Mouse (Mus musculus): ENCODE measurements at regions not wholly inside any gene's neighbourhood (a gene's known extent, or its start where the extent isn't known, plus 50 kb on each side); places are given as distances from the start of the nearest gene placed in this dataset.

GRCm38 (mm10) chr3:149920206-149920605 is 929.9 kb upstream of the Adgrl2 start:
- 31% methylated on average over 2 of the region's 2 CpGs for WGBS
- no peaks in the 10 kb centered on the region for H3K4me1 ChIP-seq (replicated peaks; ENCODE audit: control insufficient read depth, insufficient read depth)
- DNase-seq (ENCODE audit: low spot score): no peak
- H3K4me2 ChIP-seq (replicated peaks; ENCODE audit: low read depth): no peak overlapping the region
- no peak overlapping the region for H3K4me3 ChIP-seq (ENCODE audit: low read depth, low read length)
- H3K9ac ChIP-seq (ENCODE audit: low read length): no peak overlapping the region
- TF ChIP-seq CTCF (IDR thresholded peaks at IDR 0.05; ENCODE audit: low read depth): no peak
- TF ChIP-seq EP300 (optimal IDR thresholded peaks at IDR 0.05): no peak
- no peak overlapping the region for H3K27ac ChIP-seq (replicated peaks)
- no peaks in the 10 kb centered on the region for H3K36me3 ChIP-seq (ENCODE audit: control insufficient read depth, insufficient read depth, low read length)
- no peaks in the 10 kb centered on the region for H3K27me3 ChIP-seq (ENCODE audit: control insufficient read depth, insufficient read depth, low read length)
- no peak for ATAC-seq (ENCODE audit: low FRiP score, low TSS enrichment)
- no peaks in the 10 kb centered on the region for H3K9me3 ChIP-seq (ENCODE audit: control insufficient read depth, low read length)

GRCm38 (mm10) chr3:149918201-149918600 is 927.8 kb upstream of the Adgrl2 start:
- H3K36me3 ChIP-seq (ENCODE audit: control insufficient read depth, insufficient read depth, low read length): no peaks in the 10 kb centered on the region
- no peaks in the 10 kb centered on the region for H3K4me1 ChIP-seq (replicated peaks; ENCODE audit: control insufficient read depth, insufficient read depth)
- H3K9me3 ChIP-seq (ENCODE audit: control insufficient read depth, low read length): no peaks in the 10 kb centered on the region
- no peak overlapping the region for H3K4me2 ChIP-seq (replicated peaks; ENCODE audit: low read depth)
- no peak for DNase-seq (ENCODE audit: low spot score)
- no peak overlapping the region for H3K4me3 ChIP-seq (ENCODE audit: low read depth, low read length)
- no peak overlapping the region for H3K9ac ChIP-seq (ENCODE audit: low read length)
- TF ChIP-seq EP300 (optimal IDR thresholded peaks at IDR 0.05): no peak
- TF ChIP-seq CTCF (IDR thresholded peaks at IDR 0.05; ENCODE audit: low read depth): no peak
- H3K27me3 ChIP-seq (ENCODE audit: control insufficient read depth, insufficient read depth, low read length): no peaks in the 10 kb centered on the region
- ATAC-seq (ENCODE audit: low FRiP score, low TSS enrichment): no peak
- H3K27ac ChIP-seq (replicated peaks): no peak overlapping the region
- WGBS: 67% methylated on average over 5 of the region's 5 CpGs

GRCm38 (mm10) chr3:149910721-149911120 is 920.4 kb upstream of the Adgrl2 start:
- H3K4me1 ChIP-seq (replicated peaks; ENCODE audit: control insufficient read depth, insufficient read depth): no peaks in the 10 kb centered on the region
- TF ChIP-seq EP300 (optimal IDR thresholded peaks at IDR 0.05) (no peak), CTCF (IDR thresholded peaks at IDR 0.05; ENCODE audit: low read depth) (no peak)
- no peaks in the 10 kb centered on the region for H3K9me3 ChIP-seq (ENCODE audit: control insufficient read depth, low read length)
- no peak overlapping the region for H3K4me2 ChIP-seq (replicated peaks; ENCODE audit: low read depth)
- no peaks in the 10 kb centered on the region for H3K36me3 ChIP-seq (ENCODE audit: control insufficient read depth, insufficient read depth, low read length)
- H3K27ac ChIP-seq (replicated peaks): no peak overlapping the region
- DNase-seq (ENCODE audit: low spot score) (no peak), ATAC-seq (ENCODE audit: low FRiP score, low TSS enrichment) (no peak)
- 79% methylated on average over 8 of the region's 8 CpGs for WGBS
- no peak overlapping the region for H3K4me3 ChIP-seq (ENCODE audit: low read depth, low read length)
- no peaks in the 10 kb centered on the region for H3K27me3 ChIP-seq (ENCODE audit: control insufficient read depth, insufficient read depth, low read length)
- H3K9ac ChIP-seq (ENCODE audit: low read length): no peak overlapping the region

- DNase-seq (ENCODE audit: low spot score) (no peak), ATAC-seq (ENCODE audit: low FRiP score, low TSS enrichment) (no peak)
- Histone ChIP-seq H3K9ac (ENCODE audit: low read length) (no peak overlapping the region), H3K27ac (replicated peaks) (no peak overlapping the region), H3K36me3 (ENCODE audit: control insufficient read depth, insufficient read depth, low read length) (no peaks in the 10 kb centered on the region), H3K4me2 (replicated peaks; ENCODE audit: low read depth) (no peak overlapping the region), H3K4me3 (ENCODE audit: low read depth, low read length) (no peak overlapping the region), H3K9me3 (ENCODE audit: control insufficient read depth, low read length) (no peaks in the 10 kb centered on the region), H3K27me3 (ENCODE audit: control insufficient read depth, insufficient read depth, low read length) (no peaks in the 10 kb centered on the region), H3K4me1 (replicated peaks; ENCODE audit: control insufficient read depth, insufficient read depth) (no peaks in the 10 kb centered on the region)
- 58% methylated on average over 5 of the region's 5 CpGs for WGBS
- TF ChIP-seq EP300 (optimal IDR thresholded peaks at IDR 0.05): no peak
- no peak for TF ChIP-seq CTCF (IDR thresholded peaks at IDR 0.05; ENCODE audit: low read depth)
These were observed 911.4 kb upstream of the Adgrl2 start for GRCm38 (mm10) chr3:149901783-149902182.

- no peak for ATAC-seq (ENCODE audit: low FRiP score, low TSS enrichment)
- no peak overlapping the region for H3K9ac ChIP-seq (ENCODE audit: low read length)
- DNase-seq (ENCODE audit: low spot score): no peak
- 61% methylated on average over 1 of the region's 1 CpGs for WGBS
- H3K27me3 ChIP-seq (ENCODE audit: control insufficient read depth, insufficient read depth, low read length): no peaks in the 10 kb centered on the region
- H3K4me1 ChIP-seq (replicated peaks; ENCODE audit: control insufficient read depth, insufficient read depth): no peaks in the 10 kb centered on the region
- H3K4me2 ChIP-seq (replicated peaks; ENCODE audit: low read depth): no peak overlapping the region
- no peaks in the 10 kb centered on the region for H3K36me3 ChIP-seq (ENCODE audit: control insufficient read depth, insufficient read depth, low read length)
- H3K9me3 ChIP-seq (ENCODE audit: control insufficient read depth, low read length): no peaks in the 10 kb centered on the region
- TF ChIP-seq CTCF (IDR thresholded peaks at IDR 0.05; ENCODE audit: low read depth): no peak
- TF ChIP-seq EP300 (optimal IDR thresholded peaks at IDR 0.05): no peak
- no peak overlapping the region for H3K27ac ChIP-seq (replicated peaks)
- H3K4me3 ChIP-seq (ENCODE audit: low read depth, low read length): no peak overlapping the region
These were observed 886.2 kb upstream of the Adgrl2 start for GRCm38 (mm10) chr3:149876553-149876952.

- Histone ChIP-seq H3K4me2 (replicated peaks; ENCODE audit: low read depth) (no peak overlapping the region), H3K27ac (replicated peaks) (no peak overlapping the region), H3K4me1 (replicated peaks; ENCODE audit: control insufficient read depth, insufficient read depth) (no peaks in the 10 kb centered on the region), H3K9me3 (ENCODE audit: control insufficient read depth, low read length) (no peaks in the 10 kb centered on the region), H3K9ac (ENCODE audit: low read length) (no peak overlapping the region), H3K36me3 (ENCODE audit: control insufficient read depth, insufficient read depth, low read length) (no peaks in the 10 kb centered on the region), H3K4me3 (ENCODE audit: low read depth, low read length) (no peak overlapping the region), H3K27me3 (ENCODE audit: control insufficient read depth, insufficient read depth, low read length) (no peaks in the 10 kb centered on the region)
- DNase-seq (ENCODE audit: low spot score) (no peak), ATAC-seq (ENCODE audit: low FRiP score, low TSS enrichment) (no peak)
- WGBS: 70% methylated on average over 2 of the region's 2 CpGs
- no peak for TF ChIP-seq EP300 (optimal IDR thresholded peaks at IDR 0.05)
- TF ChIP-seq CTCF (IDR thresholded peaks at IDR 0.05; ENCODE audit: low read depth): no peak
These were observed 875.6 kb upstream of the Adgrl2 start for GRCm38 (mm10) chr3:149865945-149866344.
